Mouse (Mus musculus) kidney, adult 2 months (tissue): ENCODE measurements around the gene Nsl1. TPM values are rescaled to one million over a fixed set of nuclear protein-coding genes. Genes with fewer than 3 reads are reported as not detected.
A peak's percentile ranks its signal among the peaks of the same experiment; 100 is the strongest.

ENCODE experiments used
- DNase-seq: peaks from one replicate; pipeline ENCODE4 v3.0.0; 2021
- H3K27ac ChIP-seq: fragments of 200-500 bp; 2 replicates; pipeline ENCODE4 v1.5.1; 2012; ENCODE audit warnings: low read depth, low read length, control low read depth, inconsistent platforms; ENCODE audit not compliant: insufficient read depth
- H3K27me3 ChIP-seq: fragments of 200-500 bp; replicated peaks from 2 replicates; pipeline ENCODE4 v1.6.1; 2012; ENCODE audit warnings: mild to moderate bottlenecking, moderate library complexity, low read length, inconsistent platforms; ENCODE audit not compliant: control insufficient read depth, insufficient read depth
- H3K36me3 ChIP-seq: fragments of 200-500 bp; 2 replicates; pipeline ENCODE4 v1.6.1; 2012; ENCODE audit warnings: mild to moderate bottlenecking, moderate library complexity, low read length, inconsistent platforms; ENCODE audit not compliant: control insufficient read depth, insufficient read depth
- H3K4me1 ChIP-seq: fragments of 200-500 bp; 2 replicates; pipeline ENCODE4 v1.6.1; 2011; ENCODE audit warnings: low read length; ENCODE audit not compliant: control insufficient read depth, insufficient read depth
- H3K4me3 ChIP-seq: fragments of 200-500 bp; 2 replicates; pipeline ENCODE4 v1.5.1; 2011; ENCODE audit warnings: mild to moderate bottlenecking, low read depth, low read length, control low read depth; ENCODE audit not compliant: insufficient read depth
- CTCF ChIP-seq: fragments of 200-500 bp; conservative IDR thresholded peaks from 2 replicates; pipeline ENCODE4 v1.5.1; 2011; ENCODE audit warnings: low read depth, mild to moderate bottlenecking, control low read depth, low read length, moderate library complexity, mixed read lengths; ENCODE audit not compliant: insufficient read depth, insufficient read length
- POLR2A ChIP-seq: fragments of 200-500 bp; IDR thresholded peaks from one replicate; pipeline ENCODE4 v1.6.1; 2011; ENCODE audit warnings: low read depth, low read length, control low read depth
- WGBS: fragments of 180-500 bp; shearing (Covaris S2); methylation state at CpG from one replicate; pipeline ENCODE4 v1.1.7; 2018; 5-methylcytosine and 5-hydroxymethylcytosine counted together
- polyA plus RNA-seq: library from polyadenylated mRNA; depleted of rRNA; stranded (reverse); fragments of >200 nt; gene quantifications from 2 replicates; pipeline ENCODE4 v1.2.3, GENCODE M21; 2012

Gene Nsl1
- polyA plus RNA-seq, 1 experiment, result 0.31 TPM

GRCm38 (mm10) chr1:191122744-191123143, 59.9 kb downstream of the Nsl1 start:
- no peaks in the 10 kb centered on the region for H3K4me1 ChIP-seq
- 49% methylated on average over 3 of the region's 3 CpGs for WGBS
- no peaks in the 10 kb centered on the region for H3K36me3 ChIP-seq
- H3K27me3 ChIP-seq, result no peaks in the 10 kb centered on the region
- TF ChIP-seq POLR2A (no peak), CTCF (no peak)
- peak; percentile 17 for DNase-seq
- H3K27ac ChIP-seq, result no peak overlapping the region
- no peak overlapping the region for H3K4me3 ChIP-seq

GRCm38 (mm10) chr1:191123696-191124095, 60.9 kb downstream of the Nsl1 start:
- H3K27ac ChIP-seq, result no peak overlapping the region
- H3K27me3 ChIP-seq, result no peaks in the 10 kb centered on the region
- TF ChIP-seq POLR2A, result no peak
- no peak for TF ChIP-seq CTCF
- WGBS, result 85% methylated on average over 2 of the region's 2 CpGs
- no peaks in the 10 kb centered on the region for H3K4me1 ChIP-seq
- no peak overlapping the region for H3K4me3 ChIP-seq
- DNase-seq, result no peak
- no peaks in the 10 kb centered on the region for H3K36me3 ChIP-seq

- TF ChIP-seq POLR2A, result no peak
- no peak for TF ChIP-seq CTCF
- DNase-seq, result no peak
- Histone ChIP-seq H3K27ac (no peak overlapping the region), H3K4me1 (no peaks in the 10 kb centered on the region), H3K36me3 (no peaks in the 10 kb centered on the region), H3K4me3 (no peak overlapping the region), H3K27me3 (no peaks in the 10 kb centered on the region)
- WGBS, result 68% methylated on average over 4 of the region's 4 CpGs
Observed at GRCm38 (mm10) chr1:191124288-191124687, 61.5 kb downstream of the Nsl1 start.

- Histone ChIP-seq H3K36me3 (no peaks in the 10 kb centered on the region), H3K27ac (no peak overlapping the region), H3K27me3 (no peaks in the 10 kb centered on the region), H3K4me3 (peak overlapping the region; percentile 2; the same call in 1 of the 2 replicates), H3K4me1 (no peaks in the 10 kb centered on the region)
- DNase-seq, result peak; percentile 60
- TF ChIP-seq POLR2A, result no peak
- peak; percentile 75 for TF ChIP-seq CTCF
- WGBS, result 15% methylated on average over 38 of the region's 38 CpGs
Observed at GRCm38 (mm10) chr1:191125811-191126638, 63.2 kb downstream of the Nsl1 start.

GRCm38 (mm10) chr1:191131692-191132091, 68.9 kb downstream of the Nsl1 start:
- TF ChIP-seq POLR2A, result no peak
- TF ChIP-seq CTCF, result no peak
- 91% methylated on average over 2 of the region's 2 CpGs for WGBS
- Histone ChIP-seq H3K27me3 (no peaks in the 10 kb centered on the region), H3K27ac (no peak overlapping the region), H3K4me1 (no peaks in the 10 kb centered on the region), H3K4me3 (no peak overlapping the region), H3K36me3 (no peaks in the 10 kb centered on the region)
- no peak for DNase-seq

GRCm38 (mm10) chr1:191132240-191132639, 69.4 kb downstream of the Nsl1 start:
- WGBS, result 75% methylated on average over 5 of the region's 5 CpGs
- Histone ChIP-seq H3K27me3 (no peaks in the 10 kb centered on the region), H3K4me3 (no peak overlapping the region), H3K36me3 (no peaks in the 10 kb centered on the region), H3K27ac (no peak overlapping the region), H3K4me1 (no peaks in the 10 kb centered on the region)
- TF ChIP-seq POLR2A, result no peak
- no peak for TF ChIP-seq CTCF
- DNase-seq, result no peak

GRCm38 (mm10) chr1:191132934-191133333, 70.1 kb downstream of the Nsl1 start:
- TF ChIP-seq CTCF (no peak), POLR2A (no peak)
- 51% methylated on average over 5 of the region's 5 CpGs for WGBS
- no peak overlapping the region for H3K4me3 ChIP-seq
- DNase-seq, result no peak
- no peaks in the 10 kb centered on the region for H3K36me3 ChIP-seq
- H3K27me3 ChIP-seq, result no peaks in the 10 kb centered on the region
- H3K4me1 ChIP-seq, result no peaks in the 10 kb centered on the region
- no peak overlapping the region for H3K27ac ChIP-seq
